Mouse (Mus musculus): Measurements from ENCODE around the gene Gm17783.
"Not testable (repeated sequence)": the region's sequence is repeated elsewhere in the genome, so short reads cannot be mapped to it uniquely, and the experiment has no call there.

The Gm17783 gene

DNA sequence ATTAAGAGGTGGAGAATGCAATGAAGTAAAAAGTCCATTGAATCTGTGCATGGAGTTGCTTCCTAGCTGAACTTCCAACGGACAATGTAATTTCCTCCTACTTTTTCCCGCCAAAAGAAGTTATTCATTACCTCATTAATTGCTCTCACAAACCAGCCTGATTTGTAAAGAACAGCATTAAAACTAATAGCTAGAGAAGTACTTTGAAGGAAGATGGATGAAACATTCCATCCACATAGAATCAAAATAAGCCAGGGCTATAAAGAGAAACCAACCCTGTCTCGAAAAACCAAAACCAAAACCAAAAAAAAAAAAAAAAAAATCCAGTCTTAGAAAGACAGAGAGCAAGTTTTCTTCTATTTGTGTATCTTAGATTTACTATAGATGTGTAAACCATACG is at the start of gene Gm17783:
Gene Gm17783, minus strand, starts transcription at position 101 of the 400 bp plus-strand sequence.
- no peak for DNase-seq (ENCODE audit: low spot score)

- no peak for DNase-seq (ENCODE audit: low spot score)
Measured at GRCm38 (mm10) chr16:45579883-45580282, 48.0 kb upstream of the Gm17783 start.

DNA sequence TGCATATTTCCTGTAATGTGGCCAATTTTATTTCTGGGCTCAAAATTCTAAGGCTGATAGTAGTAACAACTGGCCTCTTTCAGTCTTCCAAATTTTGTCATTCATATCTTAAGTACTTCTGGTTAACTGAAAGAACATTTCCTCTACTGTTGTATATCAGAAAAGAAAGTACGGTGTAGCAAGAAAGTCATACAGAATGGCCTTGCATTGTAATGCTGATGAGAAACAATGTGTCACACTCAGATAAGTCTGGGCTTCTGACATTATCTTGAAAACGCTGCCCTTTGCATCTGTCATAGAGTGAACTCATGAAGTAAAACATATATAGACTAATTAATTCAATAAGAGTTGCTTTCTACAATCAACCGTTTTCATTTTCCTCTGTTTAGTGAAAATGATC is 40.5 kb upstream of the Gm17783 start:
- DNase-seq (ENCODE audit: low spot score) = peak; percentile 66

- no peak for DNase-seq (ENCODE audit: low spot score)
Measured at GRCm38 (mm10) chr16:45561747-45562146, 29.9 kb upstream of the Gm17783 start.

- no peak for DNase-seq (ENCODE audit: low spot score)
Measured at GRCm38 (mm10) chr16:45551579-45551978, 19.7 kb upstream of the Gm17783 start.

DNA sequence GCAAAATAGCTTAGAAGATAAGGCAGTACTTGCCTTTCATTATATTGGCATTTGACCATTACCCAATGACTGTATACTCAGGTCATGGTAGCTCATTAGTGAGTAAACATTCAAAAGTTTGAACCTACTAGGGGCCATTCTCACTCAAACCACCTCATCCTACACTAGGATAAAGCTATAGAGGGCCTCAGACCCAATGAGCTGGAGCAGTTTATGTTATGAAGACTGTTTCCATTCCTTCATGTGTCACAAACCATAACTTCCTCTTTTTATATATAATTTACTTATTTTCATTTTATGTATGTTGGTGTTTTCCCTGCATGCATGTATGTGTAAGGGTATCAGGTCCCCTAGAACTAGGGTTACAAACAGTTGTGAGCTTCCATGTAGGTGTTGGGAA is 16.1 kb upstream of the Gm17783 start:
- DNase-seq (ENCODE audit: low spot score) = no peak

DNA sequence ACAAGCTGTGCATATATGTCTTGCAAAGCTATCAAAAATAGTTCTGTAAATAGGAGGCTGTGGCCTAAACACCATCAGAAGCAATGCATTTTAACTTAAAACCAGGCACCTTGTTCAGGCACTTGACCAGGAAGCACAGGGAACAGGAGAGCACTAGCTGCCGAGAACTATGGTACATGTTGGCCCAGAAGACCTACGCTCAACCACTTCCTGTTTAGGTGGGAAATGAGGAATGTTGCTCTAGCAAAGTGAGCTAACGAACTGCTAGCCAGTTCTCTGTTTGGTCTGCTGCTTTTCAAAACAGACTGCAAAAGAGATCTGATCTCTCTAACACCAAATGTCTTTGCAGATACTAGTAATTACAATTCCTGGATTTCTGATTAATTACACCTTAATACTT is 12.5 kb upstream of the Gm17783 start:
- DNase-seq (ENCODE audit: low spot score) = no peak

GRCm38 (mm10) chr16:45542108-45542507 is 10.3 kb upstream of the Gm17783 start:
- DNase-seq (ENCODE audit: low spot score) = no peak

DNA sequence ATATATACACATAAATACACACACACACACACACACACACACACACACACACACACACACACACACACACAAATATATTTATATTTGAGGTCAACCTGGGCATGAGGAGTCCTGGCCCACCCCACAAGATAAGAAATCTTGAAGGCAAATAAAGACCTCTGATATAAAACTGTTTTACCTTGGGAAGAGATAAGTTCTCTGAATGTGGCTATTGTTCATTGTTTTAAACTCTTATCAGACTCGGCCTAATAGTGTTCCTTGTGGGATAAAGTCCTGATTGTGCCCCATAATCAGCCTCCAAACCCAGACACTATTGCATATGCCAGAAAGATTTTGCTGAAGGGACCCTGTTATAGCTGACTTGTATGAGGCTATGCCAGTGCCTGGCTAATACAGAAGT is 6.5 kb upstream of the Gm17783 start:
- not testable (repeated sequence) for DNase-seq (ENCODE audit: low spot score)

DNA sequence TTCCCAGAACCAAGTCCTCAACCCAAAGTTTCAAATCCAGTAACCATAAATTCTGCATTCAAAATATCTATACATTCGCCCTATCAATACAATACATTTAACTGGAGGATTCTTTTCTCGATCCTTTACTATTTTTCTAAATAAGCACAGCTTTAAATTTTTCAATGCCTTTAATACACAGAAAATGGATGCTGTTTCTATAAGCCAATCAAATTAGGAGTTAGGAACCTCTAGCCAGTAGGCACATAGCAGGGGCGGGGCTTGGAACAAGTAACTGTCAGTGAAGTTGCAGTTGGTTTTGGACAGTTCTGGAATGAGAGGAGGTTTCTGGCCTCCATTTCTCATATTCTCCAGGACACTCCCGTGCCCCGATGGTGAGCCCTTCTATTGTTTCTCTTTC is 3.2 kb upstream of the Gm17783 start, which contains the start of gene Slc9c1:
Gene Slc9c1, plus strand, starts transcription at position 301 of the 400 bp plus-strand sequence.
- no peak for DNase-seq (ENCODE audit: low spot score)

DNA sequence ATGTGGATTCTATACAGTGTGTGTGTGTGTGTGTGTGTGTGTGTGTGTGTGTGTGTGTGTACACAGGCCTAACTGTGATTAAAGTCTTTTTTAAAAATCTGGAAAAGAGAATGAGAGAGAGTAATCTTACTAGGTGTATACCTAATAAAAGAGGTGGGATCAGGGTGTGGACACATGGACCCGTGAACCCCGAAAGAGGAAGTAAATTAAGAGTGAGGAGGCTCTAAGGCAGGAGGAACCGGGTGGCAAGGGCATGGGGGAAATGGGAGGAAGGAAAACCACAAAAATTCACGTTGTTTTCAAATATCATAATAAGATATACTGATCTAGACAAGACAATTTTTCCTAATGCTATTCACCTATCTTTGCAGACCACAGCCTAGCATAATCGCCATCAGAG is 6.3 kb downstream of the Gm17783 start:
- DNase-seq (ENCODE audit: low spot score) = no peak

- DNase-seq (ENCODE audit: low spot score) = no peak
Measured at GRCm38 (mm10) chr16:45495326-45495725, 36.5 kb downstream of the Gm17783 start.

- no peak for DNase-seq (ENCODE audit: low spot score)
Measured at GRCm38 (mm10) chr16:45492927-45493326, 38.9 kb downstream of the Gm17783 start, which contains the start of gene Gm609. Gene Gm609, minus strand, starts transcription at chr16:45492969.

- no peak for DNase-seq (ENCODE audit: low spot score)
Measured at GRCm38 (mm10) chr16:45476991-45477390, 54.9 kb downstream of the Gm17783 start.

- not testable (repeated sequence) for DNase-seq (ENCODE audit: low spot score)
Measured at GRCm38 (mm10) chr16:45471836-45472235, 60.0 kb downstream of the Gm17783 start.

Data from c-Kit-positive CD71-positive TER-119-positive erythroid progenitor cells, embryonic 14.5 days (primary cell).